Mouse (Mus musculus) thymus, postnatal 36 days (tissue): ENCODE data around the gene Adgrf5.
A peak's percentile ranks its signal among the peaks of the same experiment; 100 is the strongest.
"Not testable (repeated sequence)": the region's sequence is repeated elsewhere in the genome, so short reads cannot be mapped to it uniquely, and the experiment has no call there.

ENCODE experiments used
- DNase-seq, 2 experiments: peaks; one replicate each; pipeline ENCODE4 v3.0.0; 2022; ENCODE audit warnings: mixed read lengths in 2 of 2

The Adgrf5 gene

DNA sequence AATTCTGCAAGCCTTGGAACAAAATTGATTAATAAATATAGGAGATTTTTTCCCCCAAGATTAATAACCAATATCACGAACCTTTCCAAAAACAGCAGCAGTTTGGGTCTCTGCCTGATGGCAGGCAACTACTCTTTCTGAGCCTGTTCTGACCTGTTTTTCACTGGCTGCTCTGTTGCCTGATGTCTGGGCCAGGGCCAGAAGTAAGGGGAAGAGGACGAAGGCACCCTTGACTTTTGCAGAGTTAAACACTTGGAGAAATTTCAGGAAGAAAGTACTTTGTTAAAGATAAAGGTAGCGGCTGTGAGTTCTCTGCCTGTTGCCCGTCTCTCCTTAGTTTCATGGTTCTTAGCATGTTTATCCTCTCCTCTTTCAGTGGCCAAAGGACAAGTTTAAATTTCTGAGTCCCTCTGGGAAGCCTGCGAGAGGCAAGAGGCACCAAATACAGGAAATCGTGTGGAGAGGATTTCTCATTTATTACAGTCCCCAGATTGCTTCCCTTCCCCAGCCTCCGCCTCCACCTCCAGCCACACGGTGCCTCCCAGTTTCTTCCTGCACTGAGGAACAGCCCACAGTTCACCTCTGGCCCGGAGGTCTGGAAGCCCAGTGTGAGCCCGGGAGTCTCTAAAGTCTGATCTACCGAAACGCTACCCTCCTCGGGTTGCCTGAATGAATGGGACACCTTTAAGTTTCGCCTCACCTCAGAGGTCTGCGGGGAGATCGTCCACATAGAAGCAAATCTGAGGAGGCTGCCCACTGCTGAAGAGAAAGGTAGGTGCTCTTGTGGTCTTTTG lies at the start of gene Adgrf5:
Gene Adgrf5 (plus strand): TSS at position 626 of the 794 bp plus-strand sequence.
- DNase-seq, result no peak

DNA sequence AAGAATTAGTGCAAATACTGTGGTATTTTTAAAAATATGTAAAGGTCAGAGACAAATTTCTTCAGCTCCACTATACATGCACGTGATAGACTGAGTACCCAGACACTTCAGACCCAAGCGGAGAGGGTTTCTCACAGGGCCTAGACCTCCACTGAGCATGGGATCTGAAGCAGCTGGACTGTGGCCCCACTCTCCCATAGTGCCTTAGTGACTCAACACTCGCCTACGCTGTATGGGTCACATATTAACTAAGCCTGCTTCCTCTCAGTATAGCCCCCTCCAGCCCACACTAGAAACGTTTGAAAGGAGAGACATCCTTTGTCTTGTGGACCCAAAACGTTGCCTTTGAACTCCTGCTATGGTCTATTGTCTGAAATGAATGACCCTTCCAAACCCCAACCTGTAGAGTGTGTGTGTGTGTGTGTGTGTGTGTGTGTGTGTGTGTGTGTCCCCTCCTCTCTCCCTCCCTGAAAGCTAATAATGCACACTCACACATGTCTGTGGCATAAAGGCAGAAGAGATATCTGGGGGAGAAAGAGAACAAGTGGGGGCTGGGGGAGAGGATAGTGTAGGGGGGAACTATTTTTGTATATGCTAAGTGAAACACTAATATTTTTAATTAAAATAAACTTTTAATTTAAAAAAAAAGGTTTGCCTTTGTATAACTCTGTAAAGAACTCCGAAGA lies 34.1 kb upstream of the Adgrf5 start:
- DNase-seq, result no peak

DNA sequence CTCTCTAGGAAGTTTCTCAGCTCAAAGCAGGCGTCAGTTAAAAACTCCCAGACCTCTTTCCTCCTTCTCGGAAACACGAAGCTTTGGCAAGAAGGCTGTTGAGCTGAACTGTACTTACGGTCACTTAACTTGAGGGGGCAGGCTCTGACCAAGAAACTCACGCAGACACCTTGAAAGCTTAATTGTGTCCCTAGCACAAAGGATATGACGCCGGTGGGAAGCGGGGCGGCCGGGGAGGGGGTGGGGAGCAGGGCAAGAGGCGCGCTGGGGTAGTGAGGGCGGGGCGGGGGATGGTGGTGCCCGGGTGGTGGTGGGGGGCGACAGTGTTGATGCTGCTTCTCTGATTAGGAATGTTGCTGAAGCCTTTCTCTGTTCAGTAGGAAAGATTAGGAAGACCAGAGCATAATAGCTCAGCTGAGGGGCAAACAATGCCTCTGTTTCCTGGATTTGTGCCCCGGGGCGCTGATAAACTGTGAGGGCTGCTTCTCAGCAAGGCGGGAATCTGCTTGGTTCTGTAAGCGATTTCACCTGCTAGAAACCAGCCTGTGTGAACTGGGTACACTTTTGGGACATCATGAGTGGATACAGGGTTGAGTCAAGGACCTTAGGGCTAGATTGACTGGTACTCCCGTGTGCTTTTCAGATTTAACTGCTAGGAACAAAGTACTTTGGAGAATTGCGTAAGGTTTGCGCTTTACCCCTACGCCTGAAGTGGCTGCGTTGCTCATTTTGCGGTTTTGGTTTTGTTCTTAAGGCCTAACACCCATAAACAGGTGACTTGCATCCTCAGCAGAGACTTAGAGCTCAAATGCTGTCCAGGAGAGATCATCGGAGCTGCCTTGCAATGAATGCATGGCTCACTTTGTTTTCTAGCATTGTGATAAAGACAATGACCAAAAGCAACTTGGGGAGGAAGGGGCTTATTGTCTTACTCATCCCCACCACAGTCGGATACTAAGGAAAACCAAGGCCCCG lies 33.2 kb upstream of the Adgrf5 start:
- peak; percentile 8 to 20 for DNase-seq

DNA sequence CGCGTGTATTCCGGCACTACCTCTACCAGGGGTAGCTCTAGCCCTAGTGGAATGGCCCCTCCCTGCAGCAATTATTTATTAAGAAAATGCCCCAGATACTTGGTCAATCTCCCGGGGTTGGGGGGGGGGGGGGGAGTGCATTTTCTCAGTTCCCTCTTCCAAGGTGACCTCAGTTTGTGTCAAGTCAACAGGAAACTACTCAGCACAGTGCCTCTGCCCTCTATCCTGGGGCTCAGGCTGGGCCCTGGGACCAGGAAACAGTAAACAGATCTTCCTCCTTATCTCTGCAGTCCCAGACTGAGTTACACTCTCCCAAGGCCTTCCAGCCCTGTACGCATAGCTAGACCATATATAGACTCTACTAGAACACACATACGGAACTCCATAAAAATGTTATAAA lies 32.4 kb upstream of the Adgrf5 start:
- no peak for DNase-seq

DNA sequence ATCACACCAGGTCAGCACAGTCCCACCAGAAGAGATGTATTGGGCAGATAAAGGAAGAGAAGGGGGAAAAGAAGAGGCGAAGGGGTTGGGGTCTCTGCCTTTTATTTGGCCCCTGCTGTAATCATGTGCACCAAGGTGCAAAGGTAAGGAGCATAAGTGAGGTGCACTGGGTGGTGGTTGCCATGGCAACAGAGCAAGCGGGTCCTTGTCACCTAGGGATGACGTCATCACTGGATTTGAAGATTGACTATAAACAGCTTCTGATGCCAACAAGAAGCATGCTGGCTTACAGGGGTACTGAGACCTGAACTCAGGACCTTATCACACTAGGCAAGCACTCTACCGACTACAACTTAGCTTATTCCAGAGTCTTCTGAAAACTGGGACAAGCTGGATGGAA lies 31.0 kb upstream of the Adgrf5 start:
- no peak for DNase-seq

DNA sequence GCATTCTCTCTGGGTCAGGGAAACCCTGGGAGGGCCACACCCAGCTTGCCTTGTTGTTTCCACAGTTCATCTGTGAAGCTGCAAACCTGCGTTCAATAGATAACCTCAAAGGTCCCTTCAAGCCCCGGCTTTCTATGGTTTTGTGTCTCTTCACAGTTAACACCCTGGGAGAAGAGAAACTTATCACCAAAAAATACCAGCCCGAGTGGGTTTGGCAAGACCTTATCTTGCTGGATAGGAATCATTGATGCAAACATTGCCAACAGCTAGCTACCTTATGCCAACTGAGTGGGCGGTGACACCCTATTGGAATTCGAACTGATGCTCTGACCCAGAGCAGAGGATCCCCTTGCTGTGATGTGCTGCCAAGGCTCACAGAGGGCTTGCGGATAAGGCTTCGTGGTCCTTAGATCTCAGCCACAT lies 30.5 kb upstream of the Adgrf5 start:
- DNase-seq, result no peak

DNA sequence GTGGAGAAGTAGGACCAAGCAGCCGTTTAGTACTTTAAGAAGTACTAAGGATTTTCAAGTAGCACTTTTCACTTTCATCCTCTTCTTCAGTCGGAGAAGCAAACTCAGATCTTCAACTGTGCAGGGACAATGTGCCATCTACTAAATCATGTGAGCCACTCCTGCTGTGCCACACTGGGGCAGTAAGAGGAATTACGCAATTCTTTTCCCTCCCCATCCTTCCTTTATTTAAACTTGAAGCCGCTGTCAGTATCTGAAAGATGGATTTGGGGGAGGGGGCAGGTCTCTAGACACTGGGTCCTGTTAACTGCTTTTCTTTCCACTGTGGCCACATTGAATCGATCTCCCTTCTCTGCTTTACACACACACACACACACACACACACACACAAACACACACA lies 27.6 kb upstream of the Adgrf5 start:
- DNase-seq, result no peak

DNA sequence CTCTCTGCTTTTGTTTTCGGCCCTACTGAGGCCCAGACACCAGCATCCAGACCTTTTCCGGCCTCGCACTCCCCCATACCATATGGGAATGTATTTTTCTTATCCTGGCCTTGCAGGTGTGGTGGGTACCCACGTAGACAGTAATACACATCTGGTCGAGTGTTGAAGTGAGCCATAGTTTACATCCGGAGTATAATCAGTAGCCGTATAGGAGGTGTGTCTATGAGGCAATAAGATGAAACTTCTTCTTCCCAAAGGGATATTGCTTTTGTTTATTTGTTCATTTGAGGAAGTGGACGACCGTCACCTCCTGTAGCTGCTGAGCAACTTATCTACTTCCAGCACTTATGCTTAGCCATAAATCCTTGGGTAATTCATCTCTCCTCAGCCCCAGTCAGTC lies 26.2 kb upstream of the Adgrf5 start:
- DNase-seq, result no peak

DNA sequence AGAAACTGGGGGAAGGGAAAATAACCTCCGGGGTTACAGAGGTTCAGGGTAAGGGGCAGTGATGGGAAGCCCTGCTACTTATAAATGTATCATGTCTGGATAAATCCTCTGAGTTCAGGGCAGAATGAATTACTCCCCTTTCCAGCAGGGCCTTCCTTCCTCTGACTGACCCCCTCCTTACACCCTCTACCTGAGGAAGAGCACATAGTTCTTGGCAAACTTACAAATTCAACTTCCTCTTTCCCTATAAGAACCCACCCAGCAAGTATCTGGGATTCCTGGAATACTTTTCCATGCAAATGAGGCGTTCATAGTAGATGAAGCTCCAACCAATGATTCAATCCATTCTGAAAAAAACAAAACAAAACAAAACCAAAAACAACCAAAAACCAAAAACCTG lies 22.6 kb upstream of the Adgrf5 start:
- no peak for DNase-seq

DNA sequence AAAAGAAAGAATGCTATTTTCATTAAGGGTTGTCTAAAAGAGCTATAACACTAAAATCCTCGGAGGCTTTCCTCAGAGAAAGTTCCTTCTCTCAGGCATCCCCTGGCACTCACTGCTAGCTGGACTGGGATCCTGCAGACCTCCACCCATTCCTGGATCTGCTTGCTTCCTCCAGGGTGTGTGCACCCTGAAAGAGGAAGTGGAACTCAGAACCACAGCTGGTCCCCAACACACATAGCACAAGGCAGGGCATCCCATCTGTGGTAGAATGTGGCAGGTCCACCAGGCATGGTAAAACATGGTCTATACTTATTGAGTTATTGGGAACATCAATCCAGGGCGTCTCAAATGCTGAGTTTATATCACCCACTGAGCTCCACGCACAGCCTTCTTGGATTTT lies 22.0 kb upstream of the Adgrf5 start:
- DNase-seq, result no peak

DNA sequence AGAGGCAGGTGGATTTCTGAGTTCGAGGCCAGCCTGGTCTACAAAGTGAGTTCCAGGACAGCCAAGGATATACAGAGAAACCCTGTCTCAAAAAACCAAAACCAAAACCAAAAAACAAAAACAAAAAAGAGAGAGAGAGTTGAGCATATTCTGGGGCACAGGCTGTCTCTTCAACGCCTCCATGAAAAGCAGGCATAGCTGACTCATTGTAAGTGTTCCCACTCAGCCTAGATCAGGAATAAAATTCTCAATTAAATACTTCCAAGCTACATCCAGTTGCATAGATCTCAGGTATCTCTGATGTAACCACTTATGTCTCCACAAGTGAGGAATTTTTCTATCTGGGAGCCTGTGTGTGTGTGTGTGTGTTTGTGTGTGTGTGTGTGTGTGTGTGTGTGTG lies 13.8 kb upstream of the Adgrf5 start:
- DNase-seq, result not testable (repeated sequence)

DNA sequence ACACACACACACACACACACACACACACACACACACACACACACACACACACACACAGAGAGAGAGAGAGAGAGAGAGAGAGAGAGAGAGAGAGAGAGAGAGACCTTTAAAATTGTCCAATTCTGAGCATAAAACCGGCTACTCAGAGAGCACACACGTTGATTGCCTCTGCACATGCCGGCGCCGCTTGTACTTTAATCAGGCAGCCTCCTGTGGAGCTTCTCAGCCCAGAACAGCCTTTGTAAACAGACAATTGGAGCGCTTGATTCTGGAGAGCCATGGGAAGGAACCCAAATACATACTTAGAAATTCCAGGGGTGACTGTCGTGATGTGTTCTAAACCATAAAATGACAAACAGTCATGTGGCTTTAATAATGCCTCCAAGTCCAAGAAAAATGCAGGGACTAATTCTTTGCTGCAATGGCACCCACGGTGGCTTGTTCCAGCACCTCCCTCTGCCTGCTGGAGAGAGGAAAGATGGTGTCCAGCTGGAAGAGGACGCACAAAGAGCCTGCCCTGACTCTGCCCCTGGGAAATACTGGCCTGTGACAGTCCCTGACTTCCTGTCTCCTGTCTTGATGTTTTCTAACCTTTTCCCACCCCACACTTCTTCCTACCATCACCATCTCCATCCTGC lies 2.2 kb upstream of the Adgrf5 start:
- no peak for DNase-seq

DNA sequence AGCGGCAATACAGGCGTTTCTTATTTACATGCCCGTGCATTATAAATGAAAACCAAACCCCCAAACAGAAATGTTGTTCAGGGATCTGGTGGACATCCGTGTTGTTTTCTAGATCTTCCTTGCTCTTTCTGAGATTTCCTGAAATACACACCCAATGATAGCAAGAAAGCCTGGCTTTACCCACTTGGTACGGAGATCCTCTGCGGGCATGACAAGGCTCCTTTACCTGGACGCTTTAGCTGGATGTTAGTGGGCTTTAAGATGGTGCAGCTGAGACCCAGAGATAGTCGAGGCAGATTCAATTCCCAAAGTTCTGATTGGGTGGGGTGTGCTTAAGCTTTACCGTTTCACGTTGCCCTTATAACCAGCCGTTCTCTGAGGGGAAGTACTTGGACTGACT lies 770 bp downstream of the Adgrf5 start:
- no peak for DNase-seq

DNA sequence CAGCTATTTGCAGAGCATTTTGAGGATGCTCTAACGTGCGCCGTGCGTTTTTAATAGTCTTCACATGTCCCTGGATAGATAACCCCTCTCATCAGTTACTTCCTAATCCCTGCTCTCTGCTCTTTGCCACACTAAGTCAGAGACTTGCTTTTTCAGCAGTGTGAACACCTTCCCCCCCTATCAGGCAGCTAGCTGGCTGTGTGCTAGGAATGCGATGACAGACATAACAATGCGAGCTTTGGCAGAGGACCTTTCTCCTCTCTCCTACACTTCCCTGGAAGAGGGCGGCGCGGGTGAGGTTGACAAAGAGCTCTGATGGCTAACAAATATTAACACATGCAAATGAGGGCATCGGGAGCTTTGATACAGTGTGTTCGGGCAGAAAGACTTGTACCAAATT lies 2.1 kb downstream of the Adgrf5 start:
- no peak for DNase-seq

DNA sequence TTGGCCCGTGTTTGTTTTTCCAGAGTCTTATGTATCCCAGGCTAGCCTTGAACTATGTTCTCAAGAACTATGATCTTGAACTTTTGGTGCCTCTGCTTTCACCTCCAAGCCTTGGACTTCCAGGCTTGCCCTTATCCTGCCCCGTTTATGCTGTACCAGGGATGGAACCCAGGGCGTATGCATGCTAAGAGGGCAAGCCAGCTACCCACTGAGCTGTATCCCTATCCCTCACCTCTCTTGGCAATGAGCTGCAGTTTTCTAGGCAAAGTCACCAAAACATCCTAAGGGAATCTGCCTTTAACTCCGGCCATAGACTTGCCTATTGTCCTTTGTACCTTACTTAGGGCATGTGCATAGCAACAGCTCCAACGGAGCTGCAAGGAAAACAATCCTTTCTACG lies 2.6 kb downstream of the Adgrf5 start:
- DNase-seq, result no peak

DNA sequence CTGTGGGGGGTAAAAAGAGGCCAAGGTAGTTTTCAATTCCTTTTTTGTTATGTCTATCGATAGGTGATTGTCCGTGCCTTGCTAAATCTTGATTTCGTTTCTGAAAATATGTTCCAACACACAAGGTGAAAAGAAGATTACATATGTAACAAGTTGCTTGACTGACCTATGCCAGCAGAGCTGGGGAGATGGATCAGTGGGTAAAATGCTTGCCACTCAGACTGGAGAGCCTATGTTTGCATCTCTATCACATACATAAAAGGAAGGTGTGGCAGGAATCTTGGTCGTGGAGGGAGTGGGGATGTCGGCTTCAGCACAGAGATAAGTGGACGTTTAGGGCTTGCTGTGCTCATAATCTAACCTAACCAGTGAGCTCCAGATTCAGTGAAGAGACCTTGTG lies 3.7 kb downstream of the Adgrf5 start:
- no peak for DNase-seq

DNA sequence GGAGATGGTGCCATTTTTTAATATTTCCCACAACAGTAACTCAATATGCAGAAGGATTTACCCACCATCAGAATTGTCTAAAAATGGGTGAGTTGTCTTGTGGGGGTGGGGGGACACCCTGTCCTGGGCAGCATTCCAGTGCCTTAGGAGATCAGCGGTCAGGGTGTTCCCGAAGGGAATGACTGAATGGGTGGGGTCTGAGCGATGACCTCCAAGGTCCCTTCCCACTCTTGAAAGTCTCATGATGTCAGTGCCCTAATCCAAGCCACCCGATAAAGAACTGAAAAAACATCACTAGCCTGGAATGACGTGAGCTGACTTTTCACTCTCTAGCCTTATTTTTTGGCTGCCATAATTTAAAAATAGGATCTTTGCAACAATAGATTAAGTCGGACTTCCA lies 5.0 kb downstream of the Adgrf5 start:
- DNase-seq, result no peak

DNA sequence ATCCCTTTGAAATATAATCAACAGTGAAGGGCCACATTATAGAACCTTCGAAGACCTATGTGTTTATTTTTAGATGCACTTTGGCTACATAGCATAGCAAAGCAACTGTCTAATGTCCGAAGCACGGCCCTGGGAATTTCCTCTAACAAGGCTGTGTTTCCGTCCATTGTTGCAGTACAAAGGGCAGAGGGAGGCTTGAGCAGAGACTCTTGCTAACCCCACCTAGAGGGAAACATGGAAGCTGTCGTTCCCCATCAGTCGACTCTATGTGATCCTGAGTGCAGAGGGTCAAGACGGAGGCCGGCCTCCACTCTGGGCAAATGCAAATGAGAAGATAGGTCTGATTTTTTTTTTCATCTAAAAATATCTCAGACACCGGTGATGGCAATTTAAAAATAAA lies 6.2 kb downstream of the Adgrf5 start:
- DNase-seq, result no peak

DNA sequence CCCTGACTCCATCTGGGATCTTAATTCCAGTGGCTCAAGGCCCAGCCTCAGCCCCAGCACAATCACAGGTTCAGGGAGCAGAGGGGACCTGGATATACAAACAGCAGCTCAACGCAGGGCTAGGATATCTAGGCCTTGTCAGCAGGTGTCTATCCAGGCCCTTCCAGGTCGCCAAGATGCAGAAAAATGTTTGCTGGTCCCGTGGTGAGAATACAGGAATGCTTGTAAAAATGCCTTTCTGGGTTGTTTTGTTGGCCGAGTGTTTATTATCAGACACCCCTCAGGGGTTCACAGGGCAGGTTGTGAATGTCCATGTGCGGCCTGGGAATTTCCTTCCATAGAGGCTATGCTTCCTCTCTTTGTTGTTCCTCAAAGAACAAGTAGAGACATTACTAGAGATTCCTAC lies 7.9 kb downstream of the Adgrf5 start:
- DNase-seq, result no peak

DNA sequence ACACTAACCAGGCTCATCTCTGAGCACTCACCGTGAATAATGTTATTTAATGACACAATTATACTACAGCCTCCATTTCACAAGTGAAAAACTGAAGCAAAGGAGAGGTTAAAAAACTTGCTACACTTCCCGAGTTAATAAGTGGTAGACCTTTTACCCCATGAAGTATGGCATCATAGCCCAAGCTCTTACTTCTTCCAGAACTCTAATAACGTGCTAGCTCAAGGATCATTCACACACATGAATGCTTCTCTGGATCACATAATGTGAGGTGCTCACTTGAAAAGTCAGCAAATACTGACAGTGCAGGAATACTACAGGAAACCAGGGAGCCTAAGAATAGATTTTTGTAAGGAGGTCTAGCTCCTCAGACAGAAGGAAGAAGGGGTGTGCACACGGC lies 12.4 kb downstream of the Adgrf5 start:
- no peak for DNase-seq

DNA sequence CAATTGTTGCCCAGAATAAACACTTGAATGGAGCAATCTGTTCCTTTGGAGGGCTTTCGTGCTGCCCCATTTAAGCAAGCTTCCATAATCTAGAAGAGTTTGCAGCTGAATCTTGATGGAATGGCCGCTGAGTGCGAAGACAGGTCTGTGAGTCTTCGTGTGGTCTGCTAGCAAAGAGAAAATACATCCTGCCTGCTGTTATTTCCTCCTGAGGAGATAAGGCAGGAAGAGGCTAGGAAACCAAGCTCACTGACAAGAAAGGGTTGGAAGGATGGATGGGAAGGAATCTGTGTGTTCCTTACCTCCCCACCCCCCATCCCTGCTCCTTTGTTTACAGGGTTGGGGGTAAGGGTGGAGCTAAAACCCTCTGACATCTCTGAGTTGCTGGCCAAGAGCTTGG lies 13.8 kb downstream of the Adgrf5 start:
- DNase-seq, result no peak

DNA sequence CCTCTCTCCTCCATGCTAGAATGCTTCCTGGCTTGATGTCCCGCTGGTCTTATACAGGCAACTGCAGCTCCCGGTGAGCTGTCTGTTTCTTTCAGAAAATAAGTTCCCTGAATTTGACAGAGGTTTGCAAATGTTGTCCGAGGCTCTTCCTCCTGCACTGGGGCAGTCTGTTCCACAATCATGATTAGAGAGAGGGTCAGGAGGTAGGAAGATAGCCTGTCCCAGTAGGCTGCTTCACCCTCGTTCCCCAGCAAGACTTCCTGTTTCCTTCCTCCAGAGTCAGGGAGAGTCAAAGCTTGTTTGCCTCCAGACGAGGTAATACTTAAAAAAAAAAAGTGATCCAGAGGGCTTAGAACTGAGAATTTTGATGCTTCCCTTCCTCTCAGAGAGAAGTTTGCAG lies 16.3 kb downstream of the Adgrf5 start:
- no peak for DNase-seq

DNA sequence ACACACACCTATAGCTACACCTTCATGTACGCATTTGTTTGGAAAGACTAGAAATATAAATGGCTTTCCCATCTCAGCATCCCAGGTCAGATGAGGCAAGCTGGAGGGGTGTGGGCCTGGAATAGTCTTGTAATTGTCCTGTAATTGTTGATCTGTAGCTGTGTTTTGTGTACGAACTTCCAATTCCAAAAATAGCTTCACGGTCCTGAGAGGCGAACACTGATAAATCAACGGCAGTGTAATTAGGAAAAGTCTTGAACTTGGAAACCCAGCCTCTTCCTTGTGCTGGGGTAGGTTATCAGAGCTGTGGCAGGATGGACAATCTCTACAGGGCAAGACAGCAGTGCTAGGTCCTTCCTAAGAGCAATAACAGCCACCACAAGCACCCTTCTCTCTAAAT lies 18.5 kb downstream of the Adgrf5 start:
- no peak for DNase-seq
